Mouse (Mus musculus): ENCODE measurements around the gene Sh3kbp1.

The Sh3kbp1 gene

GRCm38 (mm10) chrX:159756901-159757821 lies 130.1 kb downstream of the Sh3kbp1 start:
- no peak for TF ChIP-seq GATA4 (IDR thresholded peaks at IDR 0.05; ENCODE audit: insufficient replicate concordance, low read length)

- TF ChIP-seq GATA4 (IDR thresholded peaks at IDR 0.05; ENCODE audit: insufficient replicate concordance, low read length), result no peak
Observed at GRCm38 (mm10) chrX:159757854-159758540, 130.9 kb downstream of the Sh3kbp1 start.

GRCm38 (mm10) chrX:159763801-159764200 lies 136.7 kb downstream of the Sh3kbp1 start:
- no peak for TF ChIP-seq GATA4 (IDR thresholded peaks at IDR 0.05; ENCODE audit: insufficient replicate concordance, low read length)

GRCm38 (mm10) chrX:159765850-159766249 lies 138.8 kb downstream of the Sh3kbp1 start:
- no peak for TF ChIP-seq GATA4 (IDR thresholded peaks at IDR 0.05; ENCODE audit: insufficient replicate concordance, low read length)

GRCm38 (mm10) chrX:159769005-159769404 lies 141.9 kb downstream of the Sh3kbp1 start:
- TF ChIP-seq GATA4 (IDR thresholded peaks at IDR 0.05; ENCODE audit: insufficient replicate concordance, low read length), result no peak

- no peak for TF ChIP-seq GATA4 (IDR thresholded peaks at IDR 0.05; ENCODE audit: insufficient replicate concordance, low read length)
Observed at GRCm38 (mm10) chrX:159769773-159770172, 142.7 kb downstream of the Sh3kbp1 start.

GRCm38 (mm10) chrX:159772137-159772536 lies 145.1 kb downstream of the Sh3kbp1 start:
- TF ChIP-seq GATA4 (IDR thresholded peaks at IDR 0.05; ENCODE audit: insufficient replicate concordance, low read length), result no peak

GRCm38 (mm10) chrX:159775042-159775441 lies 148.0 kb downstream of the Sh3kbp1 start:
- no peak for TF ChIP-seq GATA4 (IDR thresholded peaks at IDR 0.05; ENCODE audit: insufficient replicate concordance, low read length)

- no peak for TF ChIP-seq GATA4 (IDR thresholded peaks at IDR 0.05; ENCODE audit: insufficient replicate concordance, low read length)
Observed at GRCm38 (mm10) chrX:159778787-159779186, 151.7 kb downstream of the Sh3kbp1 start.

- no peak for TF ChIP-seq GATA4 (IDR thresholded peaks at IDR 0.05; ENCODE audit: insufficient replicate concordance, low read length)
Observed at GRCm38 (mm10) chrX:159790516-159790915, 163.4 kb downstream of the Sh3kbp1 start.

- TF ChIP-seq GATA4 (IDR thresholded peaks at IDR 0.05; ENCODE audit: insufficient replicate concordance, low read length), result no peak
Observed at GRCm38 (mm10) chrX:159795603-159796002, 168.5 kb downstream of the Sh3kbp1 start.

GRCm38 (mm10) chrX:159804371-159804770 lies 177.3 kb downstream of the Sh3kbp1 start:
- no peak for TF ChIP-seq GATA4 (IDR thresholded peaks at IDR 0.05; ENCODE audit: insufficient replicate concordance, low read length)

- TF ChIP-seq GATA4 (IDR thresholded peaks at IDR 0.05; ENCODE audit: insufficient replicate concordance, low read length), result no peak
Observed at GRCm38 (mm10) chrX:159809510-159809909, 182.4 kb downstream of the Sh3kbp1 start.

GRCm38 (mm10) chrX:159810469-159810868 lies 183.4 kb downstream of the Sh3kbp1 start:
- no peak for TF ChIP-seq GATA4 (IDR thresholded peaks at IDR 0.05; ENCODE audit: insufficient replicate concordance, low read length)

- TF ChIP-seq GATA4 (IDR thresholded peaks at IDR 0.05; ENCODE audit: insufficient replicate concordance, low read length), result no peak
Observed at GRCm38 (mm10) chrX:159817508-159817907, 190.4 kb downstream of the Sh3kbp1 start.

GRCm38 (mm10) chrX:159828135-159828534 lies 201.1 kb downstream of the Sh3kbp1 start:
- TF ChIP-seq GATA4 (IDR thresholded peaks at IDR 0.05; ENCODE audit: insufficient replicate concordance, low read length), result no peak

Data from liver, adult (tissue).